Mouse (Mus musculus) monocyte, adult 5-6 weeks (primary cell): Measurements from ENCODE around the gene Mnt. TPM values are rescaled to one million over a fixed set of nuclear protein-coding genes. Genes with fewer than 3 reads are reported as not detected.

Source experiments
- ATAC-seq: fragments of 153-309, 156-312 bp; replicated peaks from 2 replicates; pipeline ENCODE4 v1.8.0; 2017; ENCODE audit warnings: mild to moderate bottlenecking; ENCODE audit not compliant: low TSS enrichment, insufficient number of reproducible peaks, severe bottlenecking, poor library complexity, low FRiP score
- total RNA-seq: library from RNA; stranded (forward); fragments of 200-1000, 200-491, 200-594 nt; gene quantifications from 3 replicates; pipeline ENCODE4 v1.2.3, GENCODE M21; 2017

The Mnt gene
- total RNA-seq, 1 experiment from 2014 or later, result 8.0 TPM

GRCm38 (mm10) chr11:74876801-74877200, 46.1 kb downstream of the Mnt start:
- ATAC-seq, result no peak

GRCm38 (mm10) chr11:74880999-74881398, 50.3 kb downstream of the Mnt start:
- no peak for ATAC-seq

GRCm38 (mm10) chr11:74881979-74882378, 51.3 kb downstream of the Mnt start:
- no peak for ATAC-seq

- no peak for ATAC-seq
Measured at GRCm38 (mm10) chr11:74883098-74883497, 52.4 kb downstream of the Mnt start.

GRCm38 (mm10) chr11:74894619-74895018, 63.9 kb downstream of the Mnt start:
- ATAC-seq, result no peak

Other genes starting within 250 kb of the Mnt start
- gene Rap1gap2, start 220.0 kb upstream of the Mnt start, total RNA-seq, result 186 to 201 TPM (median 194 TPM) in 3 replicates
- not detected in 3 replicates for gene Ccdc92b, start 211.3 kb upstream of the Mnt start, total RNA-seq
- 13.9 to 24.2 TPM (median 16.7 TPM) in 3 replicates for gene Cluh, start 181.4 kb upstream of the Mnt start, total RNA-seq
- gene Pafah1b1, start 106.2 kb upstream of the Mnt start, total RNA-seq, result 110 to 123 TPM (median 118 TPM) in 3 replicates
- gene Mettl16, start 60.1 kb upstream of the Mnt start, total RNA-seq, result 26.1 to 29.5 TPM (median 28.1 TPM) in 3 replicates
- gene Sgsm2, start 66.1 kb downstream of the Mnt start, total RNA-seq, result 1.4 to 10.7 TPM (median 3.1 TPM) in 3 replicates
- gene Tsr1, start 67.2 kb downstream of the Mnt start, total RNA-seq, result 26.3 to 41.9 TPM (median 28.8 TPM) in 3 replicates
- gene Smg6, start 94.9 kb downstream of the Mnt start, total RNA-seq, result 25.4 to 48.6 TPM (median 28.2 TPM) in 3 replicates
- 0.75 to 5.8 TPM (median 3.9 TPM) in 3 replicates for gene Srr, start 95.0 kb downstream of the Mnt start, total RNA-seq